Mouse (Mus musculus): ENCODE measurements around the gene Olfr1396. TPM values are rescaled to one million over a fixed set of nuclear protein-coding genes. Genes with fewer than 3 reads are reported as not detected.

Olfr1396 gene
- polyA plus RNA-seq (2014; fragmentation: Illumina TruSeq; extraction: RNeasy Lipid Tissue Mini Kit (QIAGEN cat#74804); ENCODE audit: low read depth, low replicate concordance) = 0.45 TPM

DNA sequence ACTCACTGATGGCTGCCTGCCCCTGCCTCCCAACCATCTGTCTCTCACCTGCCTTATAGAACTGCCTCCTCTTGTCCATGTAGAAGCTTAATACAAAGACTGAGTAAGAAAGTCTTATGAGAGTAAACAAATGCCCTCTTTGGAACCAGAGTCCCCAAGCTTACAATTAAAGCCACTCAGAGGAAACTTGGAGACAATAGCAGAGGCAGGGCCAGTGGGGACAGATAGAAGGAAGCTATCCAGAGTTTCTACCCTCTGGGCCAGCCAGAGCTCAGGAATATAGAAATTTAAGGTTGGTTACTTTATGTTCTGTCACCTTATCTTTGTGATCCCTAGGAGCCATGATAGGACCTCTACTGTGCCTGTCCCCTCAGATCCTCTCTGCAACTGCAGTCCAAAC is at the start of gene Olfr1396:
Gene Olfr1396, minus strand, starts transcription at position 101 of the 400 bp plus-strand sequence.

DNA sequence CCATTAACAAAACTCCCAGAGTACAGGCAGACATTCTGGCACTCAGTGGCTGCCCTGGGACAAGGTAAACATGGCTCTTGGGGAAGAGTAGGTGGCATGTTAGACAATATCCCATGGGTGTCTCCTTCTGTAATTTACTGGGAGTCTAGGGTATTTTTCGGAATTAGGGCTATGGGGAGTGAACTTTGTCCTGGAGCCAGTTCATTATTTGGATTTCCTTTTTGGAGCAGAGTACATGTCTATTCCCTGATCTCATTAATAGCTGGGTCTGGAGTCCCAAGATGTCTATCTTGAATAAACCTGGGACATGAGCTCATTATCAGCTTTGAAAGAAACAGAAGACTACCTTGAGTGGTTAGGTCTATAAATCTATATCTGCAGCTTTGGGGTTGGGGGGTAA is 39.4 kb upstream of the Olfr1396 start, which contains the start of gene Olfr1394:
Gene Olfr1394, plus strand, starts transcription at position 301 of the 400 bp plus-strand sequence.

DNA sequence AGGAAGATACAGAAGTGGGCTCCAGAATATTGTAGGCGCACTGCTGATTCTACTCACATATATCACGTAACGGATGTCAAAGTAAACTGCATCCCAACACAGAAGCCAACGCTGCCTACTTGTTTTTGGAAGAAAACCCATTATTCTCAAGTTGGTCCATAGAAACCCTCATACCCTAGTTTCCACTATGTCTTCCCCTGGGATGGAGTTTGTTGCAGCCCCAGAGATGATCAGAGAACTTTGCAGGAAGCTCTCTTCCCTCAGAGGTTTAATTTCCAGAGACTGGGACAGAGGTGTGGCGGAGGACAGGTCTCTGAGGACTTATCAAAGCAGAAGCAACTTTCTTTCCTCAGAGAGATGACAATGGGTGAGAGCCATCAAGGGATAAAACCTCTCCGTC is 27.3 kb upstream of the Olfr1396 start, which contains the start of gene Olfr1395:
Gene Olfr1395, plus strand, starts transcription at position 301 of the 400 bp plus-strand sequence.

GRCm38 (mm10) chr11:49076001-49076757 is 38.5 kb downstream of the Olfr1396 start, which contains the start of gene Ifi47:
Ifi47 (plus strand) TSS chr11:49076587.

DNA sequence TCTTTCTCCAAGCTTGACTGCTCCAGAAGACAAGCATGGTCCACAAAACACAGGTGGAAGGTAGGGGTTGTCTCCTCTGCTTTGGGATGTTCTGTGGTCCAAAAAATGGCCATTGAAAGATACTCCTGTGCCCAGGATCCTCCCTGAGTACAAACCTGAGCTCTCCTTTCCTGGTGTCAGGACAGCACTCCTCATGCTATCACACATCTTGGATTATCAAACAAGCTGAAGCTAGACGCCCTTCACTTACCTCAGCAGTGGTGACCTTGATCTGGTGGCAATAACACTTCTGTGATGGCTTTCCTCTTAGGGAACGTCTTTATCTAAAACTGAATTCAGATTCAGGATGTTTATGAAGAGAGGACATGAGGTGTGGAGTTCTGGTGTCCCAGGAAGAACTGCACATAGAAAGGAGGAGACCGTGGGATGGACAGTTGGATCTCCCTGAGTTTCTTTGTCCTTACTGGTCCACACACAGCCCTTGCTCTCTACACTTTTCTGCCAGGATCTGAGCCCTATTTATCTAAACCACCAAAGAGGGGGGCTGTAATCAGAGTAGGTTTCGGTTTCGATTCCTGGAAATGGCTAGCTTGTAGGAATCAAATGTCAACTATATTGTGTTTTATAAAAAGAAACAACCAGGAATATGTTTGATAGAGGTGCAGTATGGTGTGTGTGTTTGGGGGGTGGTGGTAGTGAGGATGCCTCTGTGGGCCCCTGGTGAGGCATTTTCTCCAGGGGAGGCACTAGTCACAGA is 50.8 kb downstream of the Olfr1396 start, which contains the start of gene Tgtp2:
Gene Tgtp2, minus strand, starts transcription at position 494 of the 757 bp plus-strand sequence.

Other genes starting within 250 kb of the Olfr1396 start
- 23.5 TPM for gene Irgm1, start 243.2 kb downstream of the Olfr1396 start, polyA plus RNA-seq (2014; fragmentation: Illumina TruSeq; extraction: RNeasy Lipid Tissue Mini Kit (QIAGEN cat#74804); ENCODE audit: low read depth, low replicate concordance)
- 1.8 TPM for gene Gm5431, start 212.7 kb downstream of the Olfr1396 start, polyA plus RNA-seq (2014; fragmentation: Illumina TruSeq; extraction: RNeasy Lipid Tissue Mini Kit (QIAGEN cat#74804); ENCODE audit: low read depth, low replicate concordance)
- 2.4 TPM for gene Psme2b, start 168.7 kb downstream of the Olfr1396 start, polyA plus RNA-seq (2014; fragmentation: Illumina TruSeq; extraction: RNeasy Lipid Tissue Mini Kit (QIAGEN cat#74804); ENCODE audit: low read depth, low replicate concordance)
- 0.92 TPM for gene Olfr56, start 136.0 kb downstream of the Olfr1396 start, polyA plus RNA-seq (2014; fragmentation: Illumina TruSeq; extraction: RNeasy Lipid Tissue Mini Kit (QIAGEN cat#74804); ENCODE audit: low read depth, low replicate concordance)
- 1.5 TPM for gene 9930111J21Rik1, start 135.5 kb downstream of the Olfr1396 start, polyA plus RNA-seq (2014; fragmentation: Illumina TruSeq; extraction: RNeasy Lipid Tissue Mini Kit (QIAGEN cat#74804); ENCODE audit: low read depth, low replicate concordance)
- 0.30 TPM for gene Gm12185, start 122.6 kb downstream of the Olfr1396 start, polyA plus RNA-seq (2014; fragmentation: Illumina TruSeq; extraction: RNeasy Lipid Tissue Mini Kit (QIAGEN cat#74804); ENCODE audit: low read depth, low replicate concordance)
- 9.5 TPM for gene Tgtp1, start 120.7 kb downstream of the Olfr1396 start, polyA plus RNA-seq (2014; fragmentation: Illumina TruSeq; extraction: RNeasy Lipid Tissue Mini Kit (QIAGEN cat#74804); ENCODE audit: low read depth, low replicate concordance)
- gene 9930111J21Rik2, start 63.6 kb downstream of the Olfr1396 start, polyA plus RNA-seq (2014; fragmentation: Illumina TruSeq; extraction: RNeasy Lipid Tissue Mini Kit (QIAGEN cat#74804); ENCODE audit: low read depth, low replicate concordance) = 4.0 TPM
- 14.4 TPM for gene Tgtp2, start 50.7 kb downstream of the Olfr1396 start, polyA plus RNA-seq (2014; fragmentation: Illumina TruSeq; extraction: RNeasy Lipid Tissue Mini Kit (QIAGEN cat#74804); ENCODE audit: low read depth, low replicate concordance)
- 10.8 TPM for gene Ifi47, start 38.3 kb downstream of the Olfr1396 start, polyA plus RNA-seq (2014; fragmentation: Illumina TruSeq; extraction: RNeasy Lipid Tissue Mini Kit (QIAGEN cat#74804); ENCODE audit: low read depth, low replicate concordance)
- gene Olfr1395, start 27.4 kb upstream of the Olfr1396 start, polyA plus RNA-seq (2014; fragmentation: Illumina TruSeq; extraction: RNeasy Lipid Tissue Mini Kit (QIAGEN cat#74804); ENCODE audit: low read depth, low replicate concordance) = not detected
- gene Olfr1394, start 39.5 kb upstream of the Olfr1396 start, polyA plus RNA-seq (2014; fragmentation: Illumina TruSeq; extraction: RNeasy Lipid Tissue Mini Kit (QIAGEN cat#74804); ENCODE audit: low read depth, low replicate concordance) = not detected
- 21.1 TPM for gene Btnl9, start 72.3 kb upstream of the Olfr1396 start, polyA plus RNA-seq (2014; fragmentation: Illumina TruSeq; extraction: RNeasy Lipid Tissue Mini Kit (QIAGEN cat#74804); ENCODE audit: low read depth, low replicate concordance)
- 16.9 TPM for gene Zfp62, start 88.4 kb upstream of the Olfr1396 start, polyA plus RNA-seq (2014; fragmentation: Illumina TruSeq; extraction: RNeasy Lipid Tissue Mini Kit (QIAGEN cat#74804); ENCODE audit: low read depth, low replicate concordance)
- gene Mgat1, start 129.3 kb upstream of the Olfr1396 start, polyA plus RNA-seq (2014; fragmentation: Illumina TruSeq; extraction: RNeasy Lipid Tissue Mini Kit (QIAGEN cat#74804); ENCODE audit: low read depth, low replicate concordance) = 47.8 TPM
- 0.10 TPM for gene Olfr1393, start 163.4 kb upstream of the Olfr1396 start, polyA plus RNA-seq (2014; fragmentation: Illumina TruSeq; extraction: RNeasy Lipid Tissue Mini Kit (QIAGEN cat#74804); ENCODE audit: low read depth, low replicate concordance)
- gene Olfr1392, start 170.4 kb upstream of the Olfr1396 start, polyA plus RNA-seq (2014; fragmentation: Illumina TruSeq; extraction: RNeasy Lipid Tissue Mini Kit (QIAGEN cat#74804); ENCODE audit: low read depth, low replicate concordance) = 0.11 TPM
- not detected for gene Olfr10, start 189.9 kb upstream of the Olfr1396 start, polyA plus RNA-seq (2014; fragmentation: Illumina TruSeq; extraction: RNeasy Lipid Tissue Mini Kit (QIAGEN cat#74804); ENCODE audit: low read depth, low replicate concordance)
- not detected for gene Olfr1391, start 207.9 kb upstream of the Olfr1396 start, polyA plus RNA-seq (2014; fragmentation: Illumina TruSeq; extraction: RNeasy Lipid Tissue Mini Kit (QIAGEN cat#74804); ENCODE audit: low read depth, low replicate concordance)
- not detected for gene Olfr1390, start 220.3 kb upstream of the Olfr1396 start, polyA plus RNA-seq (2014; fragmentation: Illumina TruSeq; extraction: RNeasy Lipid Tissue Mini Kit (QIAGEN cat#74804); ENCODE audit: low read depth, low replicate concordance)

All from adipose tissue, adult 10 weeks (tissue).